Mouse (Mus musculus) retina, postnatal 7 days (tissue): ENCODE measurements at regions not wholly inside any gene's neighbourhood (a gene's known extent, or its start where the extent isn't known, plus 50 kb on each side); places are given as distances from the start of the nearest gene placed in this dataset.
A peak's percentile ranks its signal among the peaks of the same experiment; 100 is the strongest.

Experiments used
- DNase-seq: peaks from one replicate; pipeline ENCODE4 v3.0.0-alpha.2; 2012; ENCODE audit warnings: low read depth, low spot score

- no peak for DNase-seq
Measured at GRCm38 (mm10) chr1:121168651-121169050, 163.7 kb downstream of the Insig2 start.

DNA sequence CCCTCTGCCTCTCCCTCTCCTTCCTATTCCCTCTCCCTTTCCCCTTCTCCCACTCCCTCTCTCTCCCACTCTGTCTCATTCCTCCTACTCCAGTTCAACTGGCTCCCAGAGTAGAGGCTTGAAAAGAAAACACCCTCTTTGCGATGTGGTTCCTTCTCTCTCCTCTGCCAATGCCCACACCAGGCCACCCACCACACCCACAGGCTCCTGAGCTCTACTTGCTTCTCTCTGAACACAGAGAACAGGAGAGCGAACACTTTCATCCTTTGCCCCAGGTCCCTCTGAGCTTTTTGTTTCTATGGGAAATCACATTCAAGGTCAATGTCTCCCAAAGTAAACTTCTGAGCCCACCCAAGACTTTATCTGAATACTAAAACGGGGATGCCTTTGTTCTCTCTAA, 155.8 kb downstream of the Insig2 start:
- DNase-seq: no peak

DNA sequence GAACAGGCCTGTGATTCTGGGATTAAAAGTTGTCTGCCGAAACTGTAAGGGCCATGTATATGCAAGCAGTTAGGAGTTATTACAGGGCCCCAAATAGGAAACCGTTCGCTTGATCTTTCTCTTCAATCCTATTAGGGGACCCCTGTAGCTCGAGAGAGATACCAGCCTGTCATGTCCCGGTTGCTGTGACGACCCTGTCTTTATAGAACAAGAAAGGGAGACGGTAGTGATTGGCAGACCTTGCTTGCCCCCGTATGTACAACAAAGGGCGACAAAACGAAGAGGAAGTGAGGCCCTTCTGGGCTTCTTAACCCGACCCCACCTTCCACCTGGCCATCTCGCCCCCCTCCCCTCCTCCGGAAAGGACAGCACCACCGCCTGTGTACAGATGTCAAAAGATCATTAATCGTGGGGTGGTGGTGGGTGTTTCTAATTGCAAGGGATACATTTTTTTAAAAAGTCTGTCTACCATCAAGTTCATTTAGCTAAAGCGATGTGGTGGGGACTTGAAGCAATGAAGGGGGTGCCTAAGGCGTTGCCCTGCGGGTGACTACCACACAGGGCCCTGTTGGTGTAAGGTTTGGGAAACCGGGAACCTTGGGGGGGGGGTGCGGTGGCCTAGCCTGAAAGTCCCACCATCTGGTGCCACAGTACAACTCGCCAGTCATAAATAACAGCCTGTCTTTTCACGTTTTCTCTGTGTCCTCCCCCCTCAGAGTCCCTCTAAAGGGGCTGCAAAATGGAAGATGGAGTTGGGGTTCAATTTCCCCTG, 155.1 kb downstream of the Insig2 start:
- DNase-seq: no peak

- no peak for DNase-seq
Measured at GRCm38 (mm10) chr1:121177908-121178311, 154.5 kb downstream of the Insig2 start.

GRCm38 (mm10) chr1:121178611-121179245, 153.7 kb downstream of the Insig2 start:
- DNase-seq: no peak

- peak; percentile 65 for DNase-seq
Measured at GRCm38 (mm10) chr1:121180273-121181030, 151.9 kb downstream of the Insig2 start.

DNA sequence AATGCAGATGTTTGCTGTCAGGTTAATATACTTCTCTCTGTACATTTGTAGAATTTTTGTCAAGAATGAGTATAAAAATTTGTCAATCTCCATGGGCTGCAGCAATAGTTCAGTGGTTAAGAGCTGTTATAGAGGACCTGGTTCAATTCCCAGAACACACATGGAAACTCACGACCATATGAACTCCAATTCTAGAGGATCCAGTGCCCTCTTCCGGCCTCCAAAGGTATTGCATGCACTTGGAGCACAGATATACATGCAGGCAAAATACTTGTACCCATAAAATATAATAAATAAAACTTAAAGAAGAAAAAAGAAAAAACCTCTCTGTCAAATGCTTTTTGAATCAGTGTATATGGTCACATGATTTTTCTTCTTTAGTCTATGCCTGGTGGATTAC, 143.5 kb downstream of the Insig2 start:
- no peak for DNase-seq

- no peak for DNase-seq
Measured at GRCm38 (mm10) chr1:121194800-121195199, 137.6 kb downstream of the Insig2 start.

DNA sequence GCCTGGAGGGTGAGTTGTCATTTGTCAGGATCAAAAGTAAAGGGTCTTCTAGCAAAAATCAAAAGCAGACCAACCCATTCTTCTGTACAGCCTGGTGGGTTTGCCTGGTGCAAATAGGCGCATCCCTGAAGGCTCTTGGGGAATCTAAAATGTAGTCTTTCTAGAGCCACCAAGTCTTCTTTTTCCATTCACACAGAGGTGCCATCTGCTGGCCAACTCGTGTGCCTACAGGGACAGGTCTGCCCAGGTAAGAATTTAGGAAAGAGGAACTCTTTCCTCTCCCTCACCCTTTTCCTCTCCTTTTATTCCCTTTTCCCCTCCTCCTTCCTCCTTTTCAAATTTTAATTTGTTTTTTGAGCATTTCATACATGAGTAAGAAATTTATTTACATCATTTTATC, 116.5 kb downstream of the Insig2 start:
- DNase-seq: no peak

DNA sequence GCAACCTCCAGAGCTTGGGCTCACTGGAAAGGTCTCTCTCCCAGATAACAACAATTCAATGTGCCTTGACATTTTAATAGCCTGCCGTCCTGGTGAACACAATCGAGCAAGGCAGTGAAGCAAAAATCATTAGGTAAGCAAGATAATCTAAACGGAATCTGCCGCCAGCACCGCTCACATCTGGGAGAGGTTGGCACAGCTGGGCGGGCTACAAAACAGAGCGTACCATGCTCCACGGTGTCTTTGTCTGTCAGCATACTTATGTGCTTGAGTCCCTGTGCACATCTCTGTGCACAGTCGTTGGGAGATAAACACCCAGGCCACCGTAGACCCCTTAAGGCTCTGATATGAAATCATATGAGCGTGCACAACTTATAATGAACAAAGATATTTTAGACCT, 108.1 kb downstream of the Insig2 start:
- no peak for DNase-seq

DNA sequence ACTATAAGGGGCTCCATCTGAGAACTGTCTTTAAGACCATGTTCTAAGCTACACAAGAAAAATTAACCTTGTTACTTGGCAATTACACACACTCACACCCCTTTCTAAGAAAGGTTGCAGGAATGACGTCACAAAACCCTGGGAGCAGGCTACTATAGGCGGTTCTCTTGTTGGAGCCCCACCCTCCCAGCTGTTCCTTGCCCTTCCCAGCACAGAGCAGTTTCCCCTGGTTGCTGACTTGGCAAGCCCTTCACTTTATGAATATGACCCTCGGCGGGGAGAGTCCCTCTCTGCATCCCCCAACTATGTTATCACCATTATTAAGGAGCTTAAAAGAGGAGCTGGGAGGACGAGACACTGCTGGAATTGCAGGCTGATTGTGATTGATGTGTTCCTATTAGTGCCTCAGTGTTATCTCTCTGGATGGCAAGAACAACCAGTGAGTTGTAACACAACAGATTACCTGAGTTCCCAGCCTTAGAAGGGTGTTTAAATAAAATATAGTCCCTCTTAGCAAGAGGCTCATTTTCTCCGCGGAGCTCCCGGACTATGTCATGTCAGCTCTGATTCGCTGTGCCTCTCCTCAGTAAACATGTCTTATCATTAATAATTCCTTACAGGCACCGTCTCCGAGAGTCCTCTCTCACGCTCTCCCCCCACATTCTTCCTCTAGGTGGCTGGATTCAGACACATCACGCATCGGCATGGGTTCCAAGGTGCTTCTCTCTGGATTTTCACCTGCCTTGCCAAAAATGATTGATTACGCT, 105.7 kb downstream of the Insig2 start:
- no peak for DNase-seq

GRCm38 (mm10) chr1:121227233-121227594, 105.2 kb downstream of the Insig2 start:
- DNase-seq: no peak

GRCm38 (mm10) chr1:121243576-121243975, 88.8 kb downstream of the Insig2 start:
- no peak for DNase-seq

- DNase-seq: no peak
Measured at GRCm38 (mm10) chr1:121247556-121247955, 84.8 kb downstream of the Insig2 start.

GRCm38 (mm10) chr1:121249081-121249480, 83.3 kb downstream of the Insig2 start:
- DNase-seq: no peak

DNA sequence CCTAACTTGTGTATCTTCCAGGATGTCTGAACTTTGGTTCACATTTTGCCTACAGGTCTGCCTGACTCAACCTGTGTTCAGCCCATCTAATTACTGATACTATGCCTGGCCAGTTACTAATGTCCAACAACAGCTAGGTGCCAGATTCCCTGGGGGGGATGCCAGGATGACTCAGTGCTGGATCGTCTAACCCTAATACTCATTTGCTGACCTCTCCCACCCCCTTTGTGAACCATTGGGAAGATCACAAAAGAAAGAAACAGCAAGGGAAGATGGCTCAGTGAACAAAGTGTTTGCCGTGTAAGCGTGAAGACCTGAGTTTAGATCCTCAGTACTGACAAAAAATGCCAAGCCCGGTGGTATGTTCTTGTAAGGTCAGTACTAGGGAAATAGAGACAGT, 81.7 kb downstream of the Insig2 start:
- DNase-seq: no peak

DNA sequence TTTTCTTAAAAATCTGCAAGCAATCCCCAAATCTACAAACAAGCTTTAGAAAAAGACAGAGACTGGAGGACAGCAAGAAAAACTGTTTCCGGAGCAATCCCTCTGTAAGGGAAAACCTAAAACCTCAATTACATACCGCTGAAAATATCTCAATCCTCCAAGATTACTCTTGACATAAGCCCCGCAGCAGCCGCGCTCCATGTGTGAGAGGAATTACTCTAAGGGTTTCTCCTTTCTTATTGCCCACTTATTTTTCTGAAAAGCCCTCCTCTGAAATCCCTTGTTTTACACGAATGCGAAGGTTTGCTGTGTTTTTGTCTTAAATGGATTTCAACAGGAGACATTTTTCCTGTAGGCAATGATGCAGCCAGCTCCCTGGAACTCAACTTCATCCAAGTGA, 80.3 kb downstream of the Insig2 start:
- DNase-seq: no peak

DNA sequence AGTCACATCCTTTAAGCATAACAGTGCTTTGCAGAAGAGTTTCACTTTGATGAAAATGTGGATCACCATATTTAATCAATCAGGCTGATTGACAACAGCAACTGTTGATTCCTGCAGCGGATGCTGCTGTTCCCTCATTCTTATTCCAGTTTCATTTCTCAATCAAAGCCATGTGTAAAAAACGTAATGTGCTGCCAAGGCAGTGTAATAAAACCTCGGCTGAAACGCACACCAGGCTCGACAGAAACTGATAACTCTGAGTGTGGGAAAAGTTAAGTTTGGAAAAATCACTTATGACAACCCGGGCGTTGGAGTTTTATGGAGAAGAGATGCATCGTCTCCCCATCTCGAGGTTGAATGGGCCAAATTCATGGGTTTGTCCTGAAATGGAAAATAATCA, 78.2 kb downstream of the Insig2 start:
- no peak for DNase-seq
